Mouse (Mus musculus) liver, adult 2 months (tissue): Measurements from ENCODE around the gene Mettl24.

ENCODE experiments used
- CTCF ChIP-seq: fragments of 200-500 bp; IDR thresholded peaks from 2 replicates; pipeline ENCODE4 v1.5.1; 2011; ENCODE audit warnings: low read depth, low read length, control low read depth
- POLR2A ChIP-seq: fragments of 200-500 bp; IDR thresholded peaks from 2 replicates; pipeline ENCODE4 v1.6.1; 2011; ENCODE audit warnings: low read length, control low read depth; ENCODE audit not compliant: insufficient read depth; ENCODE audit errors: extremely low read depth

GRCm38 (mm10) chr10:40845626-40846025 lies 162.5 kb downstream of the Mettl24 start:
- TF ChIP-seq CTCF (no peak), POLR2A (no peak)
